Mouse (Mus musculus) lung, adult 2 months (tissue): ENCODE results near the gene Tctn1.

ENCODE experiments used
- CTCF ChIP-seq: fragments of 200-500 bp; IDR thresholded peaks from 2 replicates; pipeline ENCODE4 v1.5.1; 2011; ENCODE audit warnings: mild to moderate bottlenecking, low read length, control low read depth; ENCODE audit not compliant: insufficient read depth
- POLR2A ChIP-seq: fragments of 200-500 bp; IDR thresholded peaks from 2 replicates; pipeline ENCODE4 v1.6.1; 2011; ENCODE audit warnings: low read depth, mild to moderate bottlenecking, control low read depth, low read length, borderline replicate concordance; ENCODE audit errors: extremely low read depth

- TF ChIP-seq POLR2A (no peak), CTCF (no peak)
Observed at GRCm38 (mm10) chr5:122189115-122189514, 75.1 kb downstream of the Tctn1 start.
